Mouse (Mus musculus) heart, adult 2 months (tissue): Measurements from ENCODE around the gene Lst1. TPM values are rescaled to one million over a fixed set of nuclear protein-coding genes. Genes with fewer than 3 reads are reported as not detected.
A peak's percentile ranks its signal among the peaks of the same experiment; 100 is the strongest.

Source experiments
- DNase-seq, 2 experiments: peaks; one replicate each; pipeline ENCODE4 v3.0.0; 2021
- H3K27ac ChIP-seq: fragments of 200-600 bp; 2 replicates; pipeline ENCODE4 v1.8.1; 2022
- H3K27me3 ChIP-seq: fragments of 200-500 bp; 2 replicates; pipeline ENCODE4 v1.6.1; 2012; ENCODE audit warnings: mild to moderate bottlenecking, low read length, inconsistent platforms, mixed read lengths; ENCODE audit not compliant: control insufficient read depth, insufficient read depth
- H3K36me3 ChIP-seq: fragments of 200-500 bp; 2 replicates; pipeline ENCODE4 v1.6.1; 2012; ENCODE audit warnings: low read length, inconsistent platforms; ENCODE audit not compliant: control insufficient read depth, insufficient read depth
- H3K4me1 ChIP-seq: fragments of 200-500 bp; 2 replicates; pipeline ENCODE4 v1.6.1; 2011; ENCODE audit warnings: low read length; ENCODE audit not compliant: control insufficient read depth, insufficient read depth
- H3K4me3 ChIP-seq: fragments of 200-600 bp; 2 replicates; pipeline ENCODE4 v1.8.1; 2022
- H3K79me2 ChIP-seq: fragments of 200-500 bp; replicated peaks from 2 replicates; pipeline ENCODE4 v1.6.1; 2012; ENCODE audit warnings: mild to moderate bottlenecking, inconsistent platforms, low read length, moderate library complexity, mixed read lengths; ENCODE audit not compliant: control insufficient read depth, insufficient read depth
- H3K9ac ChIP-seq: fragments of 200-500 bp; 2 replicates; pipeline ENCODE4 v1.6.1; 2012; ENCODE audit warnings: low read depth, mild to moderate bottlenecking, control low read depth, inconsistent platforms, low read length, mixed read lengths
- CTCF ChIP-seq: fragments of 200-600 bp; IDR thresholded peaks from 2 replicates; pipeline ENCODE4 v1.8.1; 2022; ENCODE audit warnings: antibody characterized with exemption, mild to moderate bottlenecking, moderate library complexity
- EP300 ChIP-seq: fragments of 200-500 bp; IDR thresholded peaks from 2 replicates; pipeline ENCODE4 v1.6.1; 2011; ENCODE audit warnings: low read depth, low read length, control low read depth; ENCODE audit not compliant: insufficient read depth
- POLR2A ChIP-seq: fragments of 200-500 bp; IDR thresholded peaks from 2 replicates; pipeline ENCODE4 v1.6.1; 2011; ENCODE audit warnings: mild to moderate bottlenecking, low read depth, low read length, control low read depth; ENCODE audit not compliant: insufficient read depth
- WGBS: fragments of 180-500 bp; shearing (Covaris S2); methylation state at CpG from one replicate; pipeline ENCODE4 v1.1.7; 2018; 5-methylcytosine and 5-hydroxymethylcytosine counted together
- intact Hi-C: fragments of 180-260 bp; cut with DNase I; formaldehyde crosslinking; loops from one replicate; pipeline ENCODE4 v1.15.1; 2025
- polyA plus RNA-seq: library from polyadenylated mRNA; depleted of rRNA; stranded (reverse); fragments of >200 nt; gene quantifications from 2 replicates; pipeline ENCODE4 v1.2.3, GENCODE M21; 2012
- total RNA-seq, 2 experiments: library from RNA; stranded (reverse); gene quantifications; 2 replicates each; pipeline ENCODE4 v1.2.3; 2021

The Lst1 gene
- total and polyA plus RNA-seq, 3 experiments: 4.1 to 11.3 (median 4.5) TPM

DNA sequence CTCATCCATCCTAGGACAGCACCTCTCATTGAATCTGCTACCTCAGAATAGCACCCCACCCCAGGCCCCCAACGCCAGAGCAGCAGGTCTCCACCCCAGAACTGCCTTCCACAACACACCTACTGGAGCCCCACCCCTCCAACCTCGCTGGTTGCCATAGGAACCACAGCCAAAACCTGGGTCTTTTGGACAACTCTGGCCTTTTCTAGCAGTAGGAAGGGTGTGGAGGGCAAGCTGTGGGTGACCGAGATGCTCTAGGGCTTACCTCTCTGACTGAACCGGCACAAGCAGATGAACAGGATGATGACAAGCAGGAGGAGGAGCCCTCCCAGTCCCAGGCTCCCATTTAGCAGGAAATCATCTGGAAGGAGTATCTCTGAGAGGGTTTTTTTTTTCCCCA is 1.6 kb downstream of the Lst1 start:
- peak; percentile 57 to 60 for DNase-seq
- TF ChIP-seq EP300: no peak
- TF ChIP-seq POLR2A: peak; percentile 23; the same call in 1 of the 2 replicates
- H3K79me2 ChIP-seq: no peaks in the 10 kb centered on the region
- H3K4me1 ChIP-seq: no peaks in the 10 kb centered on the region; the same call in 1 of the 2 replicates
- intact Hi-C loops: no loop called here
- no peak overlapping the region for H3K4me3 ChIP-seq
- WGBS: 6% methylated on average over 4 of the region's 4 CpGs
- H3K27me3 ChIP-seq: no peaks in the 10 kb centered on the region
- no peaks in the 10 kb centered on the region for H3K36me3 ChIP-seq
- peak overlapping the region; percentile 6; the same call in 1 of the 2 replicates for H3K9ac ChIP-seq
- peak overlapping the region; percentile 34 for H3K27ac ChIP-seq

DNA sequence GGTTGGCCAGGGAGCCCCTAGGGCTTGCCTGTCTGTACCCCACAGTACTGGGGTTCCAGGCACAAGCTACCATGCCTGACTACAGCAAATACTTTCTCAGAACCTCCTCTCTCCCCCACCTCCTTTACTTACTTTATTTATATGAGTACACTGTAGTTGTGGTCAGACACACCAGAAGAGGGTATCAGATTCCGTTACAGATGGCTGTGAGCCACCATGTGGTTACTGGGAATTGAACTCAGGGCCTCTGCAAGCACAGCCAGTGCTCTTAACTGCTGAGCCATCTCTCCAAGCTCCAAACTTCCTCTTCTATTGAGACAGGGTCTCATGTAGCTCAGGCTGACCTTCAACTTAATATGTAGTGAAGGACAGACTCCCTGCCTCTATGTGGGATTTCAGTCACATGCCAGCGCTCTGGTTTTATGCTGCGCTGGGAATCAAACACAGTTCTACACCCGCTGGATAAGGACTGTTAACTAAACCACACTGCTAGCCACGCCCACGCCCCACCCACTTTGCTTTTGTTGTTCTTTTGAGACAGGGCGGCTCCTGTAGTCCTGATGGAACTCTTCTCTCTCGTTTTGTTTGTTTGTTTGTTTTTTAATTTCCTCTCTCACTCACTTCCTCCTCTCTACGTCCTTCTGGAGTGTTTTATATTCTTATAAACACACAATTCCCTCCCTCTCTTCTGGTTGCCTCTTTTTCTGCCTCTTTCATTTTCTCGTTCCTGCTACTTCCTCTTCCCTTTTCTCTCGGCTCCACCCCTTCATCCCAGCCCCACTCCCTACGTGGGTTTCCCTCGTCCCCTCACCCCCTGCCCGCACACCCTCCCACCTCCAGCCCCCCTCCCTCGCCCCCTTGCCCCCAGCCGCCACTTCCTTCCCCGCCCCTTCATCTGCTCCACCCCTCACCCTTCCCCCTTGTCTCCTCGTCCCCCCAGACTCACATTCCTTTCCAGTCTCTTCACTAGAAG is 2.3 kb downstream of the Lst1 start:
- Histone ChIP-seq H3K4me1 (no peaks in the 10 kb centered on the region; the same call in 1 of the 2 replicates), H3K9ac (no peak overlapping the region), H3K79me2 (no peaks in the 10 kb centered on the region), H3K36me3 (no peaks in the 10 kb centered on the region), H3K4me3 (peak overlapping the region; percentile 54), H3K27me3 (no peaks in the 10 kb centered on the region), H3K27ac (peak overlapping the region; percentile 72)
- 5% methylated on average over 15 of the region's 18 CpGs for WGBS
- DNase-seq: peak; percentile 82 to 83
- intact Hi-C loops: no loop called here
- TF ChIP-seq CTCF (no peak), POLR2A (peak; percentile 53; the same call in 1 of the 2 replicates), EP300 (no peak)

- no peak overlapping the region for H3K27ac ChIP-seq
- H3K27me3 ChIP-seq: no peaks in the 10 kb centered on the region
- no peaks in the 10 kb centered on the region for H3K4me1 ChIP-seq
- H3K4me3 ChIP-seq: no peak overlapping the region
- TF ChIP-seq CTCF (no peak), POLR2A (no peak), EP300 (no peak)
- no peak for DNase-seq
- no peaks in the 10 kb centered on the region for H3K79me2 ChIP-seq
- no peaks in the 10 kb centered on the region for H3K36me3 ChIP-seq
- intact Hi-C loops: no loop called here
- 82% methylated on average over 5 of the region's 5 CpGs for WGBS
- no peak overlapping the region for H3K9ac ChIP-seq
These were observed 8.1 kb downstream of the Lst1 start for GRCm38 (mm10) chr17:35180093-35180492.

DNA sequence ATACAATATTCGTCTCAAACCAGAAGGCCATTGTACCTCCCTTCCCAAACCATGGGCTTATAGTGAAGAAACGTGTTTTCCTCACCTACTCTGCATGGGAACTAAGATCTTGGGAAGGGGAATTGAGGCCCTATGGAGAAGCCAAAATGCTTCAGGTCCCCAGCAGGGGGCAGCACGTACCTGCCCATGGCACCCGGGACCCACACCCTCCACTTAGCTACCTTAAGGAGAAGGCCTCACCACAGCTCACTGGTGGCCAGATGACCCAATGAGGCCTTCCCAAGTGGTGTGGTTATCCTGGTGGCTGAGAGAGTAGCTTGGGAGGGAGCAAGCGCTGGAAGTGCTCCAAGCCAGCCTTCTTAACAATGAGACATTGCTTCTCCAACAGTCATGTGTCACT is 9.7 kb downstream of the Lst1 start:
- Histone ChIP-seq H3K4me3 (no peak overlapping the region), H3K27me3 (no peaks in the 10 kb centered on the region), H3K9ac (no peak overlapping the region), H3K79me2 (no peaks in the 10 kb centered on the region), H3K27ac (no peak overlapping the region), H3K4me1 (no peaks in the 10 kb centered on the region), H3K36me3 (no peaks in the 10 kb centered on the region)
- intact Hi-C loops: loop anchor here (1.0 kb wide), 1 partner anchor 54 kb away; no protein-coding TSS in a partner anchor
- TF ChIP-seq EP300: peak; percentile 90
- peak; percentile 98; the same call in 1 of the 2 replicates for TF ChIP-seq CTCF
- no peak for TF ChIP-seq POLR2A
- DNase-seq: peak; percentile 80 to 87
- 15% methylated on average over 5 of the region's 5 CpGs for WGBS

DNA sequence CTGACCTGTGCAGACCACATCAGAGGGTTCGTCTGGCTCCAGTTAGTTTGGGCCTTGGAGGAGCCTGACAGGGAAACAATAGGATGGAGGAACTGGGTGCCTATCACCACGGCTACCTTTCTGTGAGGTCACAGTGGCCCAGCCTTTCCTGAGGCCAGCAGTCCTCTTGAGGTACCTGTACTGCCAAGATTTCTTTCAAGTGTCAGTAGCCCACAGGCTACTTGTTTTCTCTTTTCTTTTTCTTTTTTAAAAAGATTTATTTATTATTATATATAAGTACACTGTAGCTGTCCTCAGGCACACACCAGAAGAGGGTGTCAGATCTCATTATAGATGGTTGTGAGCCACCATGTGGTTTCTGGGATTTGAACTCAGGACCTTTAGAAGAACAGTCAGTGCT is 12.3 kb downstream of the Lst1 start, which contains the start of gene Aif1:
Gene Aif1 (minus strand): TSS at position 101 of the 400 bp plus-strand sequence.
- no peaks in the 10 kb centered on the region for H3K27me3 ChIP-seq
- 63% methylated on average over 2 of the region's 2 CpGs for WGBS
- no peak within 1 kb of the TSS for H3K4me3 ChIP-seq
- H3K4me1 ChIP-seq: no peaks in the 10 kb centered on the region
- no peak within 1 kb of the TSS for H3K27ac ChIP-seq
- H3K9ac ChIP-seq: no peak within 1 kb of the TSS
- DNase-seq: no peak
- TF ChIP-seq POLR2A (no peak), CTCF (no peak), EP300 (no peak)
- no peaks in the 10 kb centered on the region for H3K36me3 ChIP-seq
- H3K79me2 ChIP-seq: no peaks in the 10 kb centered on the region
- intact Hi-C loops: no loop called here

- H3K79me2 ChIP-seq: no peaks in the 10 kb centered on the region
- H3K36me3 ChIP-seq: no peaks in the 10 kb centered on the region
- H3K4me1 ChIP-seq: no peaks in the 10 kb centered on the region
- no peak overlapping the region for H3K27ac ChIP-seq
- no peak for TF ChIP-seq EP300
- no peak for TF ChIP-seq POLR2A
- no peak for TF ChIP-seq CTCF
- H3K27me3 ChIP-seq: no peaks in the 10 kb centered on the region
- no peak overlapping the region for H3K9ac ChIP-seq
- WGBS: 80% methylated on average over 6 of the region's 6 CpGs
- H3K4me3 ChIP-seq: no peak overlapping the region
- no peak for DNase-seq
- intact Hi-C loops: no loop called here
These were observed 12.9 kb downstream of the Lst1 start for GRCm38 (mm10) chr17:35175382-35175781.
